Mouse (Mus musculus) ovary, postnatal 10 days (tissue): ENCODE data around the gene Arhgap32.
"Not testable (repeated sequence)": the region's sequence is repeated elsewhere in the genome, so short reads cannot be mapped to it uniquely, and the experiment has no call there.

Experiments
- DNase-seq: peaks from one replicate; pipeline ENCODE4 v3.0.0; 2022; ENCODE audit warnings: low spot score

The Arhgap32 gene

GRCm38 (mm10) chr9:32137697-32138426 is 21.9 kb downstream of the Arhgap32 start:
- no peak for DNase-seq

- no peak for DNase-seq
Observed at GRCm38 (mm10) chr9:32138616-32139015, 22.7 kb downstream of the Arhgap32 start.

GRCm38 (mm10) chr9:32139641-32140040 is 23.7 kb downstream of the Arhgap32 start:
- DNase-seq: no peak

DNA sequence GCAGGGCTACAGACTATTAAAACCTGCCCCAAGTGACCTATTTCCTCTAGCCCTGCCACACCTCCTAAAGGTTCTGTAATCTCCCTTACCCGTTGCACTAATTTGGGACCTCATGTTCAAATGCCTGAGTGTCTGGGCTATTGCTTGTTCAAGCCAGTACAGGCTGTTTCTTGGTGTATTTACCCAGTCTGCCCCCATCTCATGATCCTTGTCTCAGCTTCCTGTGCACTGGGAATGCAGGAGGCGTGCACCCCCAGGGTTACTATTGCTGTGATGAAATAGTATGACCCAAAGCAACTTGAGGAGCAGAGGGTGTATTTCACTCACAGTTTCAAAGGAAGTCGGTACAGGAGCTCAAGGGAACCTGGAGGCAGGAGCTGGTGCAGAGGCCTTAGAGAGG is 26.9 kb downstream of the Arhgap32 start:
- no peak for DNase-seq

GRCm38 (mm10) chr9:32143451-32143850 is 27.5 kb downstream of the Arhgap32 start:
- no peak for DNase-seq

GRCm38 (mm10) chr9:32146257-32146996 is 30.5 kb downstream of the Arhgap32 start:
- DNase-seq: no peak

- no peak for DNase-seq
Observed at GRCm38 (mm10) chr9:32149241-32149640, 33.3 kb downstream of the Arhgap32 start.

DNA sequence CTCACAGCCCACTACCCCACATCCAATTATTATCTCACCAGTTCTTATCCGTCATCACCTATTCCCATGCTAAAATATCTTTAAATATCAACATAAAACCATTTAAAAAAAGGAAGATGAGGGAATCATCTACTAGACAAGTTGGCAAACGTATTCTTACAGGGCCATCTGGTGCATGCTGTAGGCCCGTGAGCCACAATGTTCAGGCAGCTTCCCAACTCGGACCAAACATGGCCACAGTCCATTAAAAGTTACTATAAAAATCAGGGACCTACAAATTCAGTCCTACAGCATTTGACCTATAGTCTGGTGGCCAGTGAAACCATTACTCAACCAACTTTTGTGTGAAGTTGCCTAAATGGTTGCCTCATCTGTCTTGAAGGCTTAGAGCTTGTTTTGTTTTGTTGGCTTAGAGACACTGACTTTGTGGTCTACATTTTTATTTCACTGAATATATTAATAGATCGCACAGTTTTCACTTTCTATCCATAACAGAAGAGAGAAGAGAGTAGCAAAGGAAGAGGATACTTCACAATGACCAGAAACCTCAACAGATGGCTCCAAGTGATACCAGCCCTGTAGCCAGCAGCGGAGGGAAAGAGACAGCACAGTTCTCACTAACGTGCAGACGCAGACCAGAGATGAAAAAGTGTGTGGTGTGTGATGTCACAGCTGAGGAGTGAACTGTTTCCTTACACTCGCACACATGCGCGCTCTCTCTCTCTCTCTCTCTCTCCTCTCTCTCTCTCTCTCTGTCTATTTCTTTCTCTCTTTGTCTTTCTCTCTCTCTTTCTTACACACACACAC is 34.1 kb downstream of the Arhgap32 start:
- no peak for DNase-seq

- DNase-seq: no peak
Observed at GRCm38 (mm10) chr9:32154727-32155371, 38.9 kb downstream of the Arhgap32 start.

DNA sequence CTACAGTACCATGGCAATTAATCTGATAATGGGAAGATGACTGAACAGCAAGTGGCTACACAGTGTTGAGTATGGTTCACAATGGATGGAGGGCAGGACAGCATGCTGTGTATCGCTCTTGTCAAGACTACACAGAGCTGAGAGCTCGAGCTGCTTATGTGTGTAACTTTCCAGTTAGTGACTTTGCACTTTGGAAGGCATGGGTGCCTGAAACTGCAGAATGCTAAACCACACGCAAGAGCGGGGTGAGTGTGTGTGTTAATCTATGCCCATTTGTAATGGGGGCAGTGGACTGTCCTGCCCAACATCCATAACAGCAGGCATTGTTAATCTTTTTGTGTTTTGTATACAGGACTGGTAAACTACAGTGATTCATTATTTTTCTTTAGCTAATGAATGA is 40.8 kb downstream of the Arhgap32 start:
- DNase-seq: no peak

DNA sequence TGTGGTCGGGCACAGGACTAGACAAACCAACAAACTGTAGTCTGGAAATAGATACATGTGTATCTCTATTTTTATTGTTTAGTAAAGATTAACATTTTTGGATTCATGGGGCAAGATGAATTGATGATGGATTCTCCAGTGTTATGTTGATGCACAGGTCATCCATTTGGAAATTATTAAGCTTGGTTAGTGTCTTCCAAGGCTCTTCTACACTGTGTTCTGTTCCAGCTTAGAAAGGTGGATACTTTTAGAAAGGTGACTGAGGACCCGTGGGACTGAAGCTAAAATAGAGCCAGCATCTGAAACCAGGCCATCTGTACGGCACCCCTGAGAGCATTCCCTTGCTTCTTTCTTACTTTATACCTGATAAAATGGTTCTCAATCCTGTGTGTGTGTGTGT is 41.3 kb downstream of the Arhgap32 start:
- DNase-seq: no peak

DNA sequence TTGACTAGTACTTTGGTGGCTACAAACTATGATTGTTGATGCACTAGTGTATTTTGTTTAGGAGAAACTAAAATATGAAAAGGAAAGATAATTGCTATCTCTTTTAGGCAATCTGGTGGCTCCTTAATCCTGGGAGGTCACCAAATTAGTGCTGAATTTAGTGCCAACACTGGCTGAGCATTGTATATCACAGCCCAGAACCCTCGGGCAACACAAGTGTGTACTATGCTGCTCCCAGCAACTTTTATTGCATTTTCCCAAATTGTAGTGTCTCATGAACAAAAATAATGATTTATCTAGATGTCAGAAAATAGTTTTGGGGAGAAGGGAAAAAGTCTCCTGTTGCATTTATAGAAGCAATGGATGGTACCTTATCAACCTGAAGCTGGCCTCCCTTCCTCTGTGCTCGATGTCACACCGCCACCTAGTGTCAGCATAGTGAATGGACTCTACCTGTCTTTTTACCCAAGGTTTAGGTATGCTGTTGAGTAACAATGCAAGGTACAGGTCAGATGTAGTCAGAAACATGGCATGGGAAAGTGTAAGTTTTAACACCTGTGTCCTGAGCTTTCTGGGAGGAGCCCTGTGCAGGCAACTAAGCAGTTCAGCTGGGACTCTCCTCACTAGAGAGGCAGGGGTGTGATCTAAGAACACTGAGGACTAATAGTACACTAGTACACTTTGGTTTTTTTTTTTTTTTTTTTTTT is 43.1 kb downstream of the Arhgap32 start:
- peak; percentile 31 for DNase-seq

GRCm38 (mm10) chr9:32159724-32160123 is 43.8 kb downstream of the Arhgap32 start:
- DNase-seq: no peak

GRCm38 (mm10) chr9:32162792-32163191 is 46.9 kb downstream of the Arhgap32 start:
- no peak for DNase-seq

- not testable (repeated sequence) for DNase-seq
Observed at GRCm38 (mm10) chr9:32163820-32164219, 47.9 kb downstream of the Arhgap32 start.

GRCm38 (mm10) chr9:32168546-32169137 is 52.7 kb downstream of the Arhgap32 start:
- DNase-seq: no peak

GRCm38 (mm10) chr9:32170713-32171112 is 54.8 kb downstream of the Arhgap32 start:
- DNase-seq: no peak

- DNase-seq: no peak
Observed at GRCm38 (mm10) chr9:32176612-32177011, 60.7 kb downstream of the Arhgap32 start.

- DNase-seq: no peak
Observed at GRCm38 (mm10) chr9:32181170-32181569, 65.2 kb downstream of the Arhgap32 start.

DNA sequence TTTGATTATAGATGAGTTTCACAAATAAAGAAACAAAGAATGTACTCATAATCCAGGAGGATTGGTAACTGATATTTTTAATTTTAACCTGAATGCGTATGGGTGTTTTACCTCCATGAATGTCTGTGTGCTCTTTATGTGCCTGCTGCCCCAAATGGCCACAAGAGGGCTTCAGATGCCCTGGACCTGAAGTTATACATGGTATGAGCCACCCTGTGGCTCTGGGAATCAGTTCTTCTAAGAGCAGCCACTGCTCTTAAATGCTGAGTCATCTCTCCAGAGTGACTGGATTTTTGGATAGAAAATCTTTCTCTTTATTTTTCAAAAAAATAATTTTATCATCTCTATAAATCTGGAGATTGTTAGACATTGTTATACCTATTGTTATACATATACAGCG is 70.6 kb downstream of the Arhgap32 start:
- DNase-seq: no peak
